Mouse (Mus musculus) lung, adult 2 months (tissue): ENCODE data around the gene Nr5a2. TPM values are rescaled to one million over a fixed set of nuclear protein-coding genes. Genes with fewer than 3 reads are reported as not detected.
"Not testable (repeated sequence)": the region's sequence is repeated elsewhere in the genome, so short reads cannot be mapped to it uniquely, and the experiment has no call there.

Experiments used
- DNase-seq: peaks from one replicate; pipeline ENCODE4 v3.0.0; 2022
- H3K4me1 ChIP-seq: fragments of 200-500 bp; 2 replicates; pipeline ENCODE4 v1.6.1; 2011; ENCODE audit warnings: low read length; ENCODE audit not compliant: control insufficient read depth, insufficient read depth
- H3K4me3 ChIP-seq: fragments of 200-500 bp; replicated peaks from 2 replicates; pipeline ENCODE3; 2011; ENCODE audit warnings: low read depth, mild to moderate bottlenecking, control low read depth, low read length; ENCODE audit errors: extremely low read depth
- CTCF ChIP-seq: fragments of 200-500 bp; IDR thresholded peaks from 2 replicates; pipeline ENCODE4 v1.5.1; 2011; ENCODE audit warnings: mild to moderate bottlenecking, low read length, control low read depth; ENCODE audit not compliant: insufficient read depth
- POLR2A ChIP-seq: fragments of 200-500 bp; IDR thresholded peaks from 2 replicates; pipeline ENCODE4 v1.6.1; 2011; ENCODE audit warnings: low read depth, mild to moderate bottlenecking, control low read depth, low read length, borderline replicate concordance; ENCODE audit errors: extremely low read depth
- WGBS: fragments of 180-500 bp; shearing (Covaris S2); methylation state at CpG from one replicate; pipeline ENCODE4 v1.1.7; 2018; 5-methylcytosine and 5-hydroxymethylcytosine counted together
- polyA plus RNA-seq: library from polyadenylated mRNA; depleted of rRNA; stranded (reverse); fragments of >200 nt; gene quantifications from 2 replicates; pipeline ENCODE4 v1.2.3, GENCODE M21; 2012

Nr5a2 gene
- polyA plus RNA-seq, 1 experiment, result 0.19 TPM

GRCm38 (mm10) chr1:136823897-136824296 lies 136.4 kb downstream of the Nr5a2 start:
- Histone ChIP-seq H3K4me3 (peak overlapping the region; percentile 31), H3K4me1 (peaks cover 2% of the 10 kb centered on the region)
- 49% methylated on average over 4 of the region's 4 CpGs for WGBS
- no peak for DNase-seq
- no peak for TF ChIP-seq POLR2A
- TF ChIP-seq CTCF, result no peak

DNA sequence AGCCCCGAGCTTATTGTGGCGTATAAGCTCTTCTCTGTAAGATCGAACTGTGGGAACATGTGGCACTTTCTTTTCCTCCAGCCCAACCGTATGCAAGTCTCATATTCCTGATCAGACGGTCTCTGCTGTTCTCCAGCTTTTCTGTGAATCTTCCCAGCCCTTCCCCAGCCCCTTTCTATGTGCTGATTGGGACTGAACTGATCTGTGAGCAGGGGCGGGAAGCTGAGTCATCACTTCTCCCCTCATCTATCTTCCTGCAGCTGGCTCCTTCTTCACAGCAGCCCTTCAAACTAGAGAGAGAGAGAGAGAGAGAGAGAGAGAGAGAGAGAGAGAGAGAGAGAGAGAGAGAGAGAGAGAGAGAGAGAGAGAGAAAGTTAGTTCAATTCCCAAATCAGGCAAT lies 159.6 kb downstream of the Nr5a2 start:
- H3K4me3 ChIP-seq, result no peak overlapping the region
- DNase-seq, result no peak
- TF ChIP-seq POLR2A, result no peak
- no peak for TF ChIP-seq CTCF
- no peaks in the 10 kb centered on the region for H3K4me1 ChIP-seq
- WGBS, result 64% methylated on average over 6 of the region's 6 CpGs

GRCm38 (mm10) chr1:136796361-136797090 lies 163.7 kb downstream of the Nr5a2 start:
- TF ChIP-seq CTCF, result no peak
- no peak for TF ChIP-seq POLR2A
- 19% methylated on average over 17 of the region's 17 CpGs for WGBS
- no peak for DNase-seq
- Histone ChIP-seq H3K4me1 (no peaks in the 10 kb centered on the region), H3K4me3 (no peak overlapping the region)

- H3K4me1 ChIP-seq, DNase-seq, H3K4me3 ChIP-seq: not testable (repeated sequence)
- WGBS, result 89% methylated on average over 12 of the region's 12 CpGs
These were observed 167.0 kb downstream of the Nr5a2 start for GRCm38 (mm10) chr1:136792957-136793883.
